Mouse (Mus musculus): ENCODE results near the gene Parp12. TPM values are rescaled to one million over a fixed set of nuclear protein-coding genes. Genes with fewer than 3 reads are reported as not detected.

Parp12 gene
- polyA plus RNA-seq, 1 experiment from 2014 or later, result 3.1 TPM

DNA sequence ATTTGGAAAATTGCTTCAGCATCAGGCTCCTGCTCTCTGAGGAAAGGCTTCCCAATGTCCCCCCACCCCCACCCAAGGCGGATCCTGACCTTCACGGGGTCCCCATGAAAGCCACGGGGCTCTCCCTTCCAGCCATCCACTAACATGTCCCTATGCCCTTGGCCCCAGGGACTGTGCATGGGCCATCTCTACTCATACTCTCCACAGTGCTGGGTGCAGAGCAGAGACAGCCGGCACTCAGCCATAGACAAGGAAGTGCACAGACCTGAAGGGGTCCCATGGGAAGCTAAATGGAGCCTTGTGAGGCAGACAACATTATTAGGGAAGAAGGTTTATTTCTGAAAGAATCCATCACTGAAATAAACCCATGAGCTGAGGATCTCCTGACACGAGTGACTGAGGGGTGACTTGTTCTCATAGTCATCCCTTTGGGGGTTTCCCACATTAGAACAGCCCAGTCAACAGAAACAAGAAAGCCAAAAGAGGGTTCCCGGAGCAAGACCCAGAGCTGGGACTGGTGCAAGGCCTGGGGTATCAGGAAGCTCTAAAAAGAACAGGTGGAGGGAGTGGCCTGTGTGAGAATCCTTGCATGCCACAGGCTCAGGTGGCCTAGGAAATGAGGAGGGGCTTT lies 63.2 kb downstream of the Parp12 start:
- DNase-seq (ENCODE audit: low spot score) (no peak), ATAC-seq (replicated peaks; ENCODE audit: low FRiP score) (no peak)
- H3K9me3 ChIP-seq (ENCODE audit: control insufficient read depth, low read length), result no peaks in the 10 kb centered on the region
- no peaks in the 10 kb centered on the region for H3K4me1 ChIP-seq (replicated peaks; ENCODE audit: control insufficient read depth, insufficient read depth, low read length)
- no peak overlapping the region for H3K27ac ChIP-seq (ENCODE audit: low read depth, low read length)
- H3K27me3 ChIP-seq (ENCODE audit: control insufficient read depth, insufficient read depth, low read length), result no peaks in the 10 kb centered on the region
- no peak overlapping the region for H3K4me2 ChIP-seq (ENCODE audit: low read depth, low read length, severe bottlenecking)
- no peaks in the 10 kb centered on the region for H3K36me3 ChIP-seq (ENCODE audit: control insufficient read depth, insufficient read depth, low read length)
- no peak overlapping the region for H3K4me3 ChIP-seq (ENCODE audit: low read depth, low read length)
- no peak overlapping the region for H3K9ac ChIP-seq (ENCODE audit: low read length)
- 86% methylated on average over 6 of the region's 6 CpGs for WGBS

DNA sequence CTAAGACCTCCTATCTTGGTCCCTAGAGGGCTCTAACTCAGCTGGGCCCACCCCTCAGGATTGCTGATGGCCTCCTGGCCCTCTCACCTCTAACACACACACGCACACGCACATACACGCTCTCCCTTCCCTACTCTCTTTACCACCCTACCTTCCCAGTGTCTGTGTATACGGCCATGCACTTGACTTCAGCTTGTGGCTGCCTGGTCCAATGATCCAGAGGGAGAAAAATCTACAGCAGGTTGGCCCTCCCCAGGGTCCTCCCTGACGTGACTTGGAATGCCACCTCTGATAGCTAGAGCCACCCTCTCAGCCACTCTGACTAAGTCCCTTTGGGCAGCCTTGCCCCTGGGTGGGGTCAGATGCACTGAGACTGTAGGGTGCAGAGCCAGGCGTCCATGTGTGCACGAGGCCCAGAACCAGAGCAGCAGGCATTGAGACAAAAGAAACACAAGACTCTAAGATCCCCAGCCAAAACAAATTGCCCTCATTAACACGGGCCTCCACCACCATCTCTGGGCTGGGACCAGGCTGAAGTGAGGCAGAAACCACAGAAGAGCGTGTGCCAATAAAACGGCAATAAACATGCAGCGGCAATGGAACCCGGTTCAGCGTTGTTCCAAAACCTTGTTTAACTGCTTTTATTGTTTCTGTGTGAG lies 63.8 kb downstream of the Parp12 start:
- H3K27me3 ChIP-seq (ENCODE audit: control insufficient read depth, insufficient read depth, low read length), result no peaks in the 10 kb centered on the region
- no peak for DNase-seq (ENCODE audit: low spot score)
- H3K4me3 ChIP-seq (ENCODE audit: low read depth, low read length), result no peak overlapping the region
- no peak overlapping the region for H3K4me2 ChIP-seq (ENCODE audit: low read depth, low read length, severe bottlenecking)
- H3K9me3 ChIP-seq (ENCODE audit: control insufficient read depth, low read length), result no peaks in the 10 kb centered on the region
- H3K4me1 ChIP-seq (replicated peaks; ENCODE audit: control insufficient read depth, insufficient read depth, low read length), result no peaks in the 10 kb centered on the region
- 86% methylated on average over 13 of the region's 13 CpGs for WGBS
- H3K36me3 ChIP-seq (ENCODE audit: control insufficient read depth, insufficient read depth, low read length), result no peaks in the 10 kb centered on the region
- H3K9ac ChIP-seq (ENCODE audit: low read length), result no peak overlapping the region
- no peak for ATAC-seq (replicated peaks; ENCODE audit: low FRiP score)
- H3K27ac ChIP-seq (ENCODE audit: low read depth, low read length), result no peak overlapping the region

DNA sequence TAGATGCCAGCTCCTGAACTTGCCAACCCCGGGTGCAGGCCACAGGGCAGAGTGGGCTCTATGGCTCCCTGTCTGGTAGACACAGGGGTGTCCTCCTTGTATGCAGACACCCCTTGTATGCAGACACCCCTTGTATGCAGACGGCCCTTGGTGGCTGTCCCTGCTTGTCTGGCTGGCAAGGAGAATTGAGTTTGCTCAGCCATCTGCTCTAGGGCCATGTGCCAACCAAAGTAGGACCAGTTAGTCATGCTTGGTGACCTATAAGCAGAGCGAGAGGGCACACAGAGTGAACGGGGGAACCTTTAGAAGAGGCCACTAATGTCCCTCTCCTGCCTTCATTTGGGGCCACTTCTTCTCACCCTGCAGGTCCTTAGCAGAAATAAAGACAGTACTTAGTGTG lies 65.5 kb downstream of the Parp12 start:
- Histone ChIP-seq H3K27me3 (ENCODE audit: control insufficient read depth, insufficient read depth, low read length) (no peaks in the 10 kb centered on the region), H3K9me3 (ENCODE audit: control insufficient read depth, low read length) (no peaks in the 10 kb centered on the region), H3K4me1 (replicated peaks; ENCODE audit: control insufficient read depth, insufficient read depth, low read length) (no peaks in the 10 kb centered on the region), H3K9ac (ENCODE audit: low read length) (no peak overlapping the region), H3K36me3 (ENCODE audit: control insufficient read depth, insufficient read depth, low read length) (no peaks in the 10 kb centered on the region), H3K4me2 (ENCODE audit: low read depth, low read length, severe bottlenecking) (no peak overlapping the region), H3K4me3 (ENCODE audit: low read depth, low read length) (no peak overlapping the region), H3K27ac (ENCODE audit: low read depth, low read length) (no peak overlapping the region)
- DNase-seq (ENCODE audit: low spot score) (no peak), ATAC-seq (replicated peaks; ENCODE audit: low FRiP score) (no peak)
- 96% methylated on average over 4 of the region's 4 CpGs for WGBS

DNA sequence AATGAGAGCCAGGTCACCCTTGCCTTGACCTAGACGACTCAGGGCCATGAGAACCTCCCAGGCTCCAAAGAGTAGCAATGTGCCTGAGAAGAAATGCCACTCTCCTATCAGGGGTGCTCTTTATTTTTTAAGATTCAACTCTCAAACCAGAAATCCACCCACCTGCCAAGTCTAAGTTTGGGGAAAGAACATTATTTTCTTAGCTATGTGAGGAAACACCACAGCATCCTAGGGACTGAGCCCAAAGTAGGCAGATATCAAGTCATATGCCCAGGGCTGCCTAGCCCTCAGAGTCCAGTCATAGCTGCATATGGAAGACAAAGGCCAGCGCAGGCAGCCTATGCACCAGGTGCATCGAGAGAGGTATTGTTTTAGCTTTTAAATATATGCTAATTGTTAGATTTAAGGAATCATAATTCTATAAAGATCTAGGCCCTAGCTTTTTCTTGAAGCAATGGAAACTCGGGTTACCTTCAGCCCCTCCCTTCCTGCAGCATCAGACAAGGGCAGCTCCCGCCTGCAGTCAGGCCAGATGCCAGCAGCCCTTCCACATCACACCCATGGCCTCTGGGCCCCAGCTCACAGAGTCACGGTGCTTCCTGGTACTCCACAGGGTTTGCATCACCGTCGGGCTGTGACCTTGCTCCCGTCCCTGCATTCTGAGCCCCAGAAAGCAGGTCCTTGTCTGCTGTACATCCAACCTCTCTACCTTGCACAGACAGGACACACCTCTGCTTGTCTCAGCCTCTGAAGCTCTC lies 66.2 kb downstream of the Parp12 start:
- ATAC-seq (replicated peaks; ENCODE audit: low FRiP score) (no peak), DNase-seq (ENCODE audit: low spot score) (no peak)
- Histone ChIP-seq H3K4me2 (ENCODE audit: low read depth, low read length, severe bottlenecking) (no peak overlapping the region), H3K27ac (ENCODE audit: low read depth, low read length) (no peak overlapping the region), H3K9ac (ENCODE audit: low read length) (no peak overlapping the region), H3K4me3 (ENCODE audit: low read depth, low read length) (no peak overlapping the region), H3K27me3 (ENCODE audit: control insufficient read depth, insufficient read depth, low read length) (no peaks in the 10 kb centered on the region), H3K4me1 (replicated peaks; ENCODE audit: control insufficient read depth, insufficient read depth, low read length) (no peaks in the 10 kb centered on the region), H3K36me3 (ENCODE audit: control insufficient read depth, insufficient read depth, low read length) (no peaks in the 10 kb centered on the region), H3K9me3 (ENCODE audit: control insufficient read depth, low read length) (no peaks in the 10 kb centered on the region)
- WGBS, result 79% methylated on average over 9 of the region's 9 CpGs

DNA sequence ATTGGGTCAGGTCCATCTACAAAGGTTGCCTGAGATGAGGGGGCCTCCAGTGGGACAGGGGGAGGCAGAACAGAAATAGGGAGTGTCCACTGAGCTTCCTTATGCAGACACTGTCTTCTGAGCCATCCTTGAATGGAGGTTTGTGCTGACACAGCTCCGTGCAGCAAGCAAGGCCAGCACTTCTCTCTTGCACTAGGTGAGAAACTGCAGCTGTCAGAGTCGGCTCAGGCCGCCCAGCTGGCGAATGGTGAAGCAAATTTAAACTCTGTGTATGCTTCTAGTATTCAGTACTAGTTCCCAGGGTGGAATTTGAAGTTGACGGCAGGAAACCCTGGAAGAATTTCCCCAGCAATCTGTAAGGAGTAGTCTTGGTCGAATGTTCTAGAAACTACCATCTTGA lies 67.3 kb downstream of the Parp12 start:
- ATAC-seq (replicated peaks; ENCODE audit: low FRiP score) (no peak), DNase-seq (ENCODE audit: low spot score) (no peak)
- 92% methylated on average over 6 of the region's 6 CpGs for WGBS
- no peaks in the 10 kb centered on the region for H3K36me3 ChIP-seq (ENCODE audit: control insufficient read depth, insufficient read depth, low read length)
- H3K4me2 ChIP-seq (ENCODE audit: low read depth, low read length, severe bottlenecking), result no peak overlapping the region
- no peak overlapping the region for H3K9ac ChIP-seq (ENCODE audit: low read length)
- H3K27ac ChIP-seq (ENCODE audit: low read depth, low read length), result no peak overlapping the region
- no peaks in the 10 kb centered on the region for H3K9me3 ChIP-seq (ENCODE audit: control insufficient read depth, low read length)
- H3K4me3 ChIP-seq (ENCODE audit: low read depth, low read length), result no peak overlapping the region
- H3K27me3 ChIP-seq (ENCODE audit: control insufficient read depth, insufficient read depth, low read length), result no peaks in the 10 kb centered on the region
- H3K4me1 ChIP-seq (replicated peaks; ENCODE audit: control insufficient read depth, insufficient read depth, low read length), result no peaks in the 10 kb centered on the region

DNA sequence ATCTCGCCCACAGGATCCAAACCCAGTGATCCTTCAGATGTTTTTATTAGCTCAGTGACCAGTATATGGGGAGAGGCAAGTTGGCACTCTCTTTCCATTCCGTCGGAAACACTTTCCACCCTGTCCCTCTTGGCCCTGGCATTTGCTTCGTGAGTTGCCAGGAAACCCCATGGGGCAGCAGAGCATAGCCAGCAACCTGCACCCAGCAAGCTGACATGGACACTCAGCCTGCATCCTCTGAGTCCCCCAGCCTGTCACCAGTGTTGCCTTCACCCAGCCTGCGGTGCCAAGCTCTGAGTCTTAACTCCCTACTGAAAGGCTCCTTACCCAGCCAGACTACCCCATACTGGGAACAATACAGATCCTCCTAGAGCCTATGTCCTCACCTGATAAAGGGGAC lies 69.0 kb downstream of the Parp12 start:
- Histone ChIP-seq H3K4me1 (replicated peaks; ENCODE audit: control insufficient read depth, insufficient read depth, low read length) (no peaks in the 10 kb centered on the region), H3K9ac (ENCODE audit: low read length) (no peak overlapping the region), H3K27me3 (ENCODE audit: control insufficient read depth, insufficient read depth, low read length) (no peaks in the 10 kb centered on the region), H3K36me3 (ENCODE audit: control insufficient read depth, insufficient read depth, low read length) (no peaks in the 10 kb centered on the region), H3K4me3 (ENCODE audit: low read depth, low read length) (no peak overlapping the region), H3K4me2 (ENCODE audit: low read depth, low read length, severe bottlenecking) (no peak overlapping the region), H3K27ac (ENCODE audit: low read depth, low read length) (no peak overlapping the region), H3K9me3 (ENCODE audit: control insufficient read depth, low read length) (no peaks in the 10 kb centered on the region)
- DNase-seq (ENCODE audit: low spot score) (no peak), ATAC-seq (replicated peaks; ENCODE audit: low FRiP score) (no peak)
- WGBS, result 59% methylated on average over 5 of the region's 5 CpGs

DNA sequence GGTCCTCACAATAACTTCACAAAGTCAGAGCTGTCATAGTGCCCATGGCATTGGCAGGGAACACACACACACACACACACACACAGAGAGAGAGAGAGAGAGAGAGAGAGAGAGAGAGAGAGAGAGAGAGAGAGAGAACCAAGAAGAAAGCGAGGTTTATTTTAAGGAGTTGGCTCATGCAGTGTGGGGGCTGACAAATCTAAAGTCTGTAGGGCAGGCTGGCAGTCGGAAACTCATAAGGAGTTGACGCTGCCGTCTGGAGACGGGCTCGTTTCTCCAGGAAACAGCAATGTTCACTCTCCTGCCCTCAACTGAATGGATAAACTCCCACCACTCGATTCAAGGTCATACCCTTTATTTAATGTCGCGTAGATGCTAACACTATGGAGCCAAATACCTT lies 77.7 kb downstream of the Parp12 start:
- H3K9me3 ChIP-seq (ENCODE audit: control insufficient read depth, low read length), result no peaks in the 10 kb centered on the region
- no peaks in the 10 kb centered on the region for H3K27me3 ChIP-seq (ENCODE audit: control insufficient read depth, insufficient read depth, low read length)
- no peak for ATAC-seq (replicated peaks; ENCODE audit: low FRiP score)
- no peaks in the 10 kb centered on the region for H3K36me3 ChIP-seq (ENCODE audit: control insufficient read depth, insufficient read depth, low read length)
- H3K27ac ChIP-seq (ENCODE audit: low read depth, low read length), result no peak overlapping the region
- WGBS, result 91% methylated on average over 9 of the region's 9 CpGs
- H3K4me2 ChIP-seq (ENCODE audit: low read depth, low read length, severe bottlenecking), result no peak overlapping the region
- no peak overlapping the region for H3K9ac ChIP-seq (ENCODE audit: low read length)
- DNase-seq (ENCODE audit: low spot score), result no peak
- no peak overlapping the region for H3K4me3 ChIP-seq (ENCODE audit: low read depth, low read length)
- no peaks in the 10 kb centered on the region; the same call in 1 of the 2 replicates for H3K4me1 ChIP-seq (replicated peaks; ENCODE audit: control insufficient read depth, insufficient read depth, low read length)

Data from forebrain, embryonic 11.5 days (tissue).